Mouse (Mus musculus) intestine, embryonic 14.5 days (tissue): ENCODE measurements around the gene Lcmt2. TPM values are rescaled to one million over a fixed set of nuclear protein-coding genes. Genes with fewer than 3 reads are reported as not detected.

Source experiments
- ATAC-seq: fragments of 200-750 bp; cut with Nextera tagmentation; replicated peaks from 2 replicates; pipeline ENCODE4 v1.8.0; 2017; ENCODE audit warnings: low read depth, moderate number of reproducible peaks, moderate TSS enrichment, moderate library complexity; ENCODE audit not compliant: low FRiP score, low TSS enrichment
- DNase-seq: peaks from one replicate; pipeline ENCODE4 v3.0.0-alpha.2; 2018; ENCODE audit warnings: low spot score
- H3K27ac ChIP-seq: fragments of 300-500 bp; sonication (generic); 2 replicates; pipeline ENCODE4 v1.5.1; 2014; ENCODE audit warnings: low read depth, mild to moderate bottlenecking, control low read depth
- H3K27me3 ChIP-seq: fragments of 300-500 bp; sonication (generic); replicated peaks from 2 replicates; pipeline ENCODE4 v1.6.1; 2014; ENCODE audit warnings: low read length, control low read depth; ENCODE audit not compliant: control insufficient read depth, insufficient read depth
- H3K36me3 ChIP-seq: fragments of 300-500 bp; sonication (generic); 2 replicates; pipeline ENCODE4 v1.6.1; 2014; ENCODE audit warnings: low read length, control low read depth; ENCODE audit not compliant: control insufficient read depth, insufficient read depth
- H3K4me1 ChIP-seq: fragments of 300-500 bp; sonication (generic); replicated peaks from 2 replicates; pipeline ENCODE4 v1.6.1; 2014; ENCODE audit warnings: low read length, control low read depth, mixed read lengths; ENCODE audit not compliant: control insufficient read depth, insufficient read depth
- H3K4me2 ChIP-seq: fragments of 300-500 bp; sonication (generic); 2 replicates; pipeline ENCODE4 v1.6.1; 2014; ENCODE audit warnings: low read length
- H3K4me3 ChIP-seq: fragments of 300-500 bp; sonication (generic); 2 replicates; pipeline ENCODE4 v1.5.1; 2014; ENCODE audit warnings: low read depth, low read length, control low read depth, mixed read lengths
- H3K9ac ChIP-seq: fragments of 300-500 bp; sonication (generic); 2 replicates; pipeline ENCODE4 v1.6.1; 2014; ENCODE audit warnings: mild to moderate bottlenecking, low read length
- H3K9me3 ChIP-seq: fragments of 300-500 bp; sonication (generic); 2 replicates; pipeline ENCODE4 v1.6.1; 2016; ENCODE audit warnings: low read length, control low read depth; ENCODE audit not compliant: control insufficient read depth
- WGBS: fragments of 180-500 bp; shearing (Covaris S2); extraction: QIAGEN DNeasy Blood & Tissue Kit; methylation state at CpG from one replicate; pipeline ENCODE4 v1.1.7; 2014; 5-methylcytosine and 5-hydroxymethylcytosine counted together
- polyA plus RNA-seq: library from polyadenylated mRNA; unstranded; fragments of >200 nt; fragmentation: Nextera tagmentation; extraction: Ambion mirVana; gene quantifications from 2 replicates; pipeline ENCODE4 v1.2.1, GENCODE M21; 2014

The Lcmt2 gene
- polyA plus RNA-seq, 1 experiment from 2014 or later, result 20.8 TPM

DNA sequence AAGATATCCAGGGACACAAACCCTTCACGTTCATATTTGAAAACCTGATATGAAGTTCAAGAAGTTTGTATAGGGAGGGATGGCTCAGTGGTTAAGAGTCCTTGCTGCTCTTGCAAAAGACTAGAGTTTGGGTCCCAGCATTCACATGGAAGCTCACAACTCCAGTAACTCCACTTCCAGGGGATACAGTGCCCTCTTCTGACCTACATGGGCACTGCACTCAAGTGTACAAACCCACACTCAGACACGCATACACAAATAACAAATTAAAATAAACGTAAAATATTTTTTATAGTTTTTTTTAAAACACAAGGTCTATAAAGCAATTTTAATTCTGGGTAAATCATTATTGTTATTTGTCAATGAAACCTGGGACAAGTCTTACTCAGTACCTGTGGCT lies 51.9 kb downstream of the Lcmt2 start:
- Histone ChIP-seq H3K27ac (no peak overlapping the region), H3K9ac (no peak overlapping the region), H3K36me3 (no peaks in the 10 kb centered on the region), H3K4me1 (0 out of 2 replicates have a peak, but pooled peaks cover 3% of the 10 kb centered on the region), H3K9me3 (no peaks in the 10 kb centered on the region), H3K27me3 (no peaks in the 10 kb centered on the region), H3K4me2 (no peak overlapping the region), H3K4me3 (no peak overlapping the region)
- 91% methylated on average over 3 of the region's 3 CpGs for WGBS
- ATAC-seq, result no peak
- DNase-seq, result no peak

GRCm38 (mm10) chr2:121085480-121086185 lies 54.8 kb downstream of the Lcmt2 start, which contains the start of gene Tgm5:
Gene Tgm5, minus strand, starts transcription at chr2:121085841.
- H3K27ac ChIP-seq, result no peak within 1 kb of the TSS
- no peak for DNase-seq
- ATAC-seq, result no peak
- no peaks in the 10 kb centered on the region for H3K27me3 ChIP-seq
- no peak within 1 kb of the TSS for H3K4me2 ChIP-seq
- 0 out of 2 replicates have a peak, but pooled peaks cover 3% of the 10 kb centered on the region for H3K4me1 ChIP-seq
- no peaks in the 10 kb centered on the region for H3K36me3 ChIP-seq
- no peak within 1 kb of the TSS for H3K4me3 ChIP-seq
- 46% methylated on average over 6 of the region's 6 CpGs for WGBS
- H3K9ac ChIP-seq, result no peak within 1 kb of the TSS
- no peaks in the 10 kb centered on the region for H3K9me3 ChIP-seq

DNA sequence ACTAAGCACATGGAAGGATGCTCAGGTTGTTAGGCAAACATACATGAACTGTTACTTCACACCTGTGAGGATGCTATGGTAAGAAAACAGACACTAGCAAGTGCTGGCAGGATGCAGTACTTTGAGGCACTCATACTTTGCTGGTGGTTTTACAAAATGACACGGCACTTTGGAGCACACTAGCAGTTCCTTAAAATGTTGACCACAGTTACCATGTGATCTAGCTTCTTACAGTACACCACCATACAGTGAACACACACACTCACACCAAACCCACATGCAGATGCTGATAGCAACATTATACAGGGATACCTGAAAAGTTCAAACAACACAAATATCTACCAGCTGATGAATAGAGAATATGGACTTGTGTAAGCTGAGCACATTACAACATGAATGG lies 57.8 kb downstream of the Lcmt2 start:
- no peaks in the 10 kb centered on the region for H3K36me3 ChIP-seq
- 0 out of 2 replicates have a peak, but pooled peaks cover 3% of the 10 kb centered on the region for H3K4me1 ChIP-seq
- no peaks in the 10 kb centered on the region for H3K27me3 ChIP-seq
- DNase-seq (no peak), ATAC-seq (no peak)
- H3K27ac ChIP-seq, result no peak overlapping the region
- no peak overlapping the region for H3K9ac ChIP-seq
- no peak overlapping the region for H3K4me3 ChIP-seq
- no peak overlapping the region for H3K4me2 ChIP-seq
- H3K9me3 ChIP-seq, result no peaks in the 10 kb centered on the region
- WGBS, result 81% methylated on average over 1 of the region's 1 CpGs

Other genes starting within 250 kb of the Lcmt2 start
- gene Ubr1, start 169.9 kb downstream of the Lcmt2 start, polyA plus RNA-seq, result 22.3 and 23.5 TPM in 2 replicates
- gene Tmem62, start 163.6 kb downstream of the Lcmt2 start, polyA plus RNA-seq, result 4.2 and 4.6 TPM in 2 replicates
- gene Ccndbp1, start 132.2 kb downstream of the Lcmt2 start, polyA plus RNA-seq, result 36.0 and 38.3 TPM in 2 replicates
- gene Epb42, start 103.6 kb downstream of the Lcmt2 start, polyA plus RNA-seq, result 1.3 and 1.7 TPM in 2 replicates
- gene Tgm5, start 54.8 kb downstream of the Lcmt2 start, polyA plus RNA-seq, result 0.11 TPM in 1 of 2 replicates, not detected in the other
- gene Tgm7, start 30.9 kb downstream of the Lcmt2 start, polyA plus RNA-seq, result 0.32 TPM in 1 of 2 replicates, not detected in the other
- 19.2 and 23.2 TPM in 2 replicates for gene Adal, start 225 bp downstream of the Lcmt2 start, polyA plus RNA-seq
- 51.6 and 58.8 TPM in 2 replicates for gene Tubgcp4, start 30.0 kb upstream of the Lcmt2 start, polyA plus RNA-seq
- 8.7 and 11.1 TPM in 2 replicates for gene Zscan29, start 30.5 kb upstream of the Lcmt2 start, polyA plus RNA-seq
- 63.8 and 70.3 TPM in 2 replicates for gene Trp53bp1, start 130.8 kb upstream of the Lcmt2 start, polyA plus RNA-seq
- gene Map1a, start 148.9 kb upstream of the Lcmt2 start, polyA plus RNA-seq, result 6.7 and 7.2 TPM in 2 replicates
- gene Ppip5k1, start 214.7 kb upstream of the Lcmt2 start, polyA plus RNA-seq, result 15.0 and 15.3 TPM in 2 replicates
- 64.4 and 100 TPM in 2 replicates for gene Ckmt1, start 217.1 kb upstream of the Lcmt2 start, polyA plus RNA-seq
- not detected in 2 replicates for gene Strc, start 246.5 kb upstream of the Lcmt2 start, polyA plus RNA-seq